Mouse (Mus musculus): Measurements from ENCODE around the gene Dbf4.

The Dbf4 gene

GRCm38 (mm10) chr5:8366771-8367613 lies 55.5 kb downstream of the Dbf4 start:
- peak; percentile 57 for DNase-seq (ENCODE audit: low read depth, low spot score)

GRCm38 (mm10) chr5:8362361-8362760 lies 60.2 kb downstream of the Dbf4 start:
- DNase-seq (ENCODE audit: low read depth, low spot score) = peak; percentile 27

- no peak for DNase-seq (ENCODE audit: low read depth, low spot score)
Observed at GRCm38 (mm10) chr5:8357677-8358076, 64.8 kb downstream of the Dbf4 start.

- DNase-seq (ENCODE audit: low read depth, low spot score) = no peak
Observed at GRCm38 (mm10) chr5:8356885-8357651, 65.4 kb downstream of the Dbf4 start.

- no peak for DNase-seq (ENCODE audit: low read depth, low spot score)
Observed at GRCm38 (mm10) chr5:8356326-8356725, 66.2 kb downstream of the Dbf4 start.

- no peak for DNase-seq (ENCODE audit: low read depth, low spot score)
Observed at GRCm38 (mm10) chr5:8349557-8349956, 73.0 kb downstream of the Dbf4 start.
